Mouse (Mus musculus): ENCODE data around the gene 2310009B15Rik.

GRCm38 (mm10) chr1:138905092-138905765 is 48.6 kb upstream of the 2310009B15Rik start:
- TF ChIP-seq CTCF (IDR thresholded peaks at IDR 0.05; ENCODE audit: extremely low read depth, insufficient read length, insufficient replicate concordance, low read depth, low read length) (no peak), POLR2A (IDR thresholded peaks at IDR 0.05; ENCODE audit: low read depth, low read length) (no peak)
